Mouse (Mus musculus) hindbrain, embryonic 15.5 days (tissue): ENCODE results near the gene Wscd2. TPM values are rescaled to one million over a fixed set of nuclear protein-coding genes. Genes with fewer than 3 reads are reported as not detected.
A peak's percentile ranks its signal among the peaks of the same experiment; 100 is the strongest.

Source experiments
- ATAC-seq: fragments of 200-750 bp; cut with Nextera tagmentation; 2 replicates; pipeline ENCODE4 v1.8.0; 2017; ENCODE audit warnings: low read depth, moderate number of reproducible peaks, moderate TSS enrichment; ENCODE audit not compliant: low FRiP score
- H3K27ac ChIP-seq: fragments of 300-500 bp; sonication (generic); replicated peaks from 2 replicates; pipeline ENCODE4 v1.5.1; 2015; ENCODE audit warnings: mild to moderate bottlenecking, inconsistent platforms
- H3K27me3 ChIP-seq: fragments of 300-500 bp; sonication (generic); 2 replicates; pipeline ENCODE4 v1.6.1; 2015; ENCODE audit warnings: control low read depth, inconsistent platforms
- H3K36me3 ChIP-seq: fragments of 300-500 bp; sonication (generic); 2 replicates; pipeline ENCODE4 v1.6.1; 2015; ENCODE audit warnings: control low read depth, inconsistent platforms
- H3K4me1 ChIP-seq: fragments of 300-500 bp; sonication (generic); replicated peaks from 2 replicates; pipeline ENCODE4 v1.6.1; 2015; ENCODE audit warnings: control low read depth, inconsistent platforms
- H3K4me2 ChIP-seq: fragments of 300-500 bp; sonication (generic); 2 replicates; pipeline ENCODE4 v1.6.1; 2015; ENCODE audit warnings: moderate library complexity, mild to moderate bottlenecking, inconsistent platforms
- H3K4me3 ChIP-seq: fragments of 300-500 bp; sonication (generic); 2 replicates; pipeline ENCODE4 v1.5.1; 2015; ENCODE audit warnings: mild to moderate bottlenecking, inconsistent platforms
- H3K9ac ChIP-seq: fragments of 300-500 bp; sonication (generic); 2 replicates; pipeline ENCODE4 v1.6.1; 2015; ENCODE audit warnings: inconsistent platforms
- H3K9me3 ChIP-seq: fragments of 300-500 bp; sonication (generic); 2 replicates; pipeline ENCODE4 v1.6.1; 2016; ENCODE audit warnings: control low read depth, inconsistent platforms
- WGBS: fragments of 180-500 bp; shearing (Covaris S2); methylation state at CpG from one replicate; pipeline ENCODE4 v1.1.7; 2015; 5-methylcytosine and 5-hydroxymethylcytosine counted together
- polyA plus RNA-seq: library from polyadenylated mRNA; unstranded; fragments of >200 nt; fragmentation: Nextera tagmentation; extraction: Ambion mirVana; gene quantifications from 2 replicates; pipeline ENCODE4 v1.2.1, GENCODE M21; 2015

Wscd2 gene
- polyA plus RNA-seq, 1 experiment from 2014 or later = 13.8 TPM

- no peak for ATAC-seq
- H3K4me3 ChIP-seq = no peak overlapping the region
- H3K9ac ChIP-seq = no peak overlapping the region
- no peaks in the 10 kb centered on the region for H3K36me3 ChIP-seq
- H3K9me3 ChIP-seq = no peaks in the 10 kb centered on the region
- 76% methylated on average over 8 of the region's 8 CpGs for WGBS
- H3K27me3 ChIP-seq = no peaks in the 10 kb centered on the region
- H3K27ac ChIP-seq = peak overlapping the region; percentile 14; the same call in 1 of the 2 replicates
- peaks cover 21% of the 10 kb centered on the region for H3K4me1 ChIP-seq
- H3K4me2 ChIP-seq = no peak overlapping the region
Measured at GRCm38 (mm10) chr5:113606961-113607785, 117.0 kb downstream of the Wscd2 start.

- ATAC-seq = no peak
- no peak overlapping the region for H3K4me3 ChIP-seq
- no peak overlapping the region for H3K9ac ChIP-seq
- H3K4me1 ChIP-seq = peaks cover 21% of the 10 kb centered on the region
- H3K9me3 ChIP-seq = no peaks in the 10 kb centered on the region
- peak overlapping the region; percentile 14; the same call in 1 of the 2 replicates for H3K27ac ChIP-seq
- H3K36me3 ChIP-seq = no peaks in the 10 kb centered on the region
- H3K4me2 ChIP-seq = no peak overlapping the region
- H3K27me3 ChIP-seq = no peaks in the 10 kb centered on the region
- 24% methylated on average over 13 of the region's 13 CpGs for WGBS
Measured at GRCm38 (mm10) chr5:113607941-113608431, 117.9 kb downstream of the Wscd2 start.

- H3K9ac ChIP-seq = no peak overlapping the region
- WGBS = 82% methylated on average over 8 of the region's 8 CpGs
- ATAC-seq = no peak
Measured at GRCm38 (mm10) chr5:113608511-113608910, 118.4 kb downstream of the Wscd2 start.

GRCm38 (mm10) chr5:113609891-113610290 is 119.8 kb downstream of the Wscd2 start:
- H3K27ac ChIP-seq = no peak overlapping the region
- H3K9me3 ChIP-seq = no peaks in the 10 kb centered on the region
- 48% methylated on average over 5 of the region's 5 CpGs for WGBS
- no peaks in the 10 kb centered on the region for H3K36me3 ChIP-seq
- H3K4me3 ChIP-seq = no peak overlapping the region
- peaks cover 21% of the 10 kb centered on the region for H3K4me1 ChIP-seq
- no peak for ATAC-seq
- H3K4me2 ChIP-seq = no peak overlapping the region
- H3K9ac ChIP-seq = no peak overlapping the region
- no peaks in the 10 kb centered on the region for H3K27me3 ChIP-seq

More at GRCm38 (mm10) chr5:113608511-113608910, 118.4 kb downstream of the Wscd2 start:
- H3K9me3 ChIP-seq = no peaks in the 10 kb centered on the region
- peaks cover 21% of the 10 kb centered on the region for H3K4me1 ChIP-seq
- H3K4me2 ChIP-seq = no peak overlapping the region
- H3K4me3 ChIP-seq = no peak overlapping the region
- no peak overlapping the region for H3K27ac ChIP-seq
- no peaks in the 10 kb centered on the region for H3K27me3 ChIP-seq
- no peaks in the 10 kb centered on the region for H3K36me3 ChIP-seq

- Histone ChIP-seq H3K36me3 (no peaks in the 10 kb centered on the region), H3K4me3 (no peak overlapping the region), H3K9me3 (no peaks in the 10 kb centered on the region), H3K27ac (no peak overlapping the region), H3K27me3 (no peaks in the 10 kb centered on the region), H3K4me2 (no peak overlapping the region), H3K4me1 (peaks cover 21% of the 10 kb centered on the region), H3K9ac (no peak overlapping the region)
- 62% methylated on average over 6 of the region's 6 CpGs for WGBS
- ATAC-seq = no peak
Measured at GRCm38 (mm10) chr5:113610490-113610889, 120.4 kb downstream of the Wscd2 start.

- Histone ChIP-seq H3K4me1 (peaks cover 21% of the 10 kb centered on the region), H3K9me3 (no peaks in the 10 kb centered on the region), H3K4me2 (no peak overlapping the region), H3K27me3 (no peaks in the 10 kb centered on the region), H3K36me3 (no peaks in the 10 kb centered on the region), H3K4me3 (no peak overlapping the region), H3K9ac (no peak overlapping the region), H3K27ac (no peak overlapping the region)
- no peak for ATAC-seq
- 81% methylated on average over 6 of the region's 6 CpGs for WGBS
Measured at GRCm38 (mm10) chr5:113611131-113611530, 121.0 kb downstream of the Wscd2 start.

- Histone ChIP-seq H3K4me3 (no peak overlapping the region), H3K27me3 (no peaks in the 10 kb centered on the region), H3K4me2 (no peak overlapping the region), H3K9ac (no peak overlapping the region), H3K9me3 (no peaks in the 10 kb centered on the region), H3K36me3 (no peaks in the 10 kb centered on the region), H3K27ac (no peak overlapping the region), H3K4me1 (peaks cover 21% of the 10 kb centered on the region)
- ATAC-seq = no peak
- WGBS = 78% methylated on average over 12 of the region's 12 CpGs
Measured at GRCm38 (mm10) chr5:113611771-113612233, 121.7 kb downstream of the Wscd2 start.

- no peak overlapping the region for H3K4me2 ChIP-seq
- H3K9ac ChIP-seq = no peak overlapping the region
- H3K4me1 ChIP-seq = peaks cover 3% of the 10 kb centered on the region
- H3K27ac ChIP-seq = no peak overlapping the region
- 87% methylated on average over 4 of the region's 4 CpGs for WGBS
- H3K36me3 ChIP-seq = no peaks in the 10 kb centered on the region
- ATAC-seq = no peak
- no peak overlapping the region for H3K4me3 ChIP-seq
- H3K9me3 ChIP-seq = no peaks in the 10 kb centered on the region
- H3K27me3 ChIP-seq = no peaks in the 10 kb centered on the region
Measured at GRCm38 (mm10) chr5:113618716-113619115, 128.6 kb downstream of the Wscd2 start.

GRCm38 (mm10) chr5:113619151-113619550 is 129.0 kb downstream of the Wscd2 start:
- no peak overlapping the region for H3K4me2 ChIP-seq
- no peaks in the 10 kb centered on the region for H3K36me3 ChIP-seq
- ATAC-seq = no peak
- H3K9me3 ChIP-seq = no peaks in the 10 kb centered on the region
- H3K4me3 ChIP-seq = no peak overlapping the region
- H3K27me3 ChIP-seq = no peaks in the 10 kb centered on the region
- 87% methylated on average over 1 of the region's 1 CpGs for WGBS
- no peak overlapping the region for H3K27ac ChIP-seq
- H3K4me1 ChIP-seq = peaks cover 3% of the 10 kb centered on the region
- H3K9ac ChIP-seq = no peak overlapping the region

- no peaks in the 10 kb centered on the region for H3K27me3 ChIP-seq
- no peak overlapping the region for H3K9ac ChIP-seq
- H3K27ac ChIP-seq = no peak overlapping the region
- peaks cover 3% of the 10 kb centered on the region for H3K4me1 ChIP-seq
- H3K4me2 ChIP-seq = no peak overlapping the region
- H3K9me3 ChIP-seq = no peaks in the 10 kb centered on the region
- no peak for ATAC-seq
- H3K4me3 ChIP-seq = no peak overlapping the region
- H3K36me3 ChIP-seq = no peaks in the 10 kb centered on the region
- 66% methylated on average over 16 of the region's 16 CpGs for WGBS
Measured at GRCm38 (mm10) chr5:113620130-113620716, 130.1 kb downstream of the Wscd2 start.

GRCm38 (mm10) chr5:113620999-113621398 is 130.9 kb downstream of the Wscd2 start:
- no peak for ATAC-seq
- WGBS = 79% methylated on average over 7 of the region's 7 CpGs
- H3K4me1 ChIP-seq = peaks cover 3% of the 10 kb centered on the region

GRCm38 (mm10) chr5:113623052-113623451 is 132.9 kb downstream of the Wscd2 start:
- ATAC-seq = no peak
- WGBS = 26% methylated on average over 2 of the region's 2 CpGs
- Histone ChIP-seq H3K4me2 (no peak overlapping the region), H3K27me3 (no peaks in the 10 kb centered on the region), H3K9me3 (no peaks in the 10 kb centered on the region), H3K4me1 (peaks cover 4% of the 10 kb centered on the region), H3K36me3 (no peaks in the 10 kb centered on the region), H3K27ac (no peak overlapping the region), H3K9ac (no peak overlapping the region), H3K4me3 (no peak overlapping the region)

More at GRCm38 (mm10) chr5:113620999-113621398, 130.9 kb downstream of the Wscd2 start:
- H3K27ac ChIP-seq = no peak overlapping the region
- H3K27me3 ChIP-seq = no peaks in the 10 kb centered on the region
- H3K4me3 ChIP-seq = no peak overlapping the region
- no peaks in the 10 kb centered on the region for H3K9me3 ChIP-seq
- H3K9ac ChIP-seq = no peak overlapping the region
- no peak overlapping the region for H3K4me2 ChIP-seq
- no peaks in the 10 kb centered on the region for H3K36me3 ChIP-seq
